Mouse (Mus musculus) midbrain, embryonic 11.5 days (tissue): ENCODE measurements around the gene Gtf2h5. TPM values are rescaled to one million over a fixed set of nuclear protein-coding genes. Genes with fewer than 3 reads are reported as not detected.

ENCODE experiments used
- ATAC-seq: fragments of 200-750 bp; cut with Nextera tagmentation; 2 replicates; pipeline ENCODE4 v1.8.0; 2017; ENCODE audit warnings: moderate TSS enrichment, moderate library complexity; ENCODE audit not compliant: low FRiP score
- DNase-seq: peaks from one replicate; pipeline ENCODE4 v3.0.0; 2015; ENCODE audit warnings: low spot score; ENCODE audit errors: missing footprints
- H3K27ac ChIP-seq: fragments of 300-500 bp; sonication (generic); 2 replicates; pipeline ENCODE4 v1.5.1; 2014; ENCODE audit warnings: low read depth, low read length
- H3K27me3 ChIP-seq: fragments of 300-500 bp; sonication (generic); 2 replicates; pipeline ENCODE4 v1.6.1; 2014; ENCODE audit warnings: mild to moderate bottlenecking, low read length, moderate library complexity, mixed read lengths; ENCODE audit not compliant: control insufficient read depth, insufficient read depth
- H3K36me3 ChIP-seq: fragments of 300-500 bp; sonication (generic); 2 replicates; pipeline ENCODE4 v1.6.1; 2014; ENCODE audit warnings: mild to moderate bottlenecking, low read length, moderate library complexity, mixed read lengths; ENCODE audit not compliant: control insufficient read depth, insufficient read depth
- H3K4me1 ChIP-seq: fragments of 300-500 bp; sonication (generic); 2 replicates; pipeline ENCODE4 v1.6.1; 2014; ENCODE audit warnings: low read length; ENCODE audit not compliant: control insufficient read depth, insufficient read depth
- H3K4me2 ChIP-seq: fragments of 300-500 bp; sonication (generic); 2 replicates; pipeline ENCODE4 v1.6.1; 2014; ENCODE audit warnings: mild to moderate bottlenecking, moderate library complexity
- H3K4me3 ChIP-seq: fragments of 300-500 bp; sonication (generic); 2 replicates; pipeline ENCODE4 v1.5.1; 2014; ENCODE audit warnings: low read depth, low read length
- H3K9ac ChIP-seq: fragments of 300-500 bp; sonication (generic); 2 replicates; pipeline ENCODE4 v1.6.1; 2014; ENCODE audit warnings: low read length
- H3K9me3 ChIP-seq: fragments of 300-500 bp; sonication (generic); 2 replicates; pipeline ENCODE4 v1.6.1; 2016; ENCODE audit warnings: low read length; ENCODE audit not compliant: control insufficient read depth
- WGBS: fragments of 180-500 bp; shearing (Covaris S2); extraction: QIAGEN DNeasy Blood & Tissue Kit; methylation state at CpG from one replicate; pipeline ENCODE4 v1.1.7; 2014; 5-methylcytosine and 5-hydroxymethylcytosine counted together
- polyA plus RNA-seq: library from polyadenylated mRNA; unstranded; fragments of >200 nt; fragmentation: Nextera tagmentation; extraction: Ambion mirVana; gene quantifications from 2 replicates; pipeline ENCODE4 v1.2.1, GENCODE M21; 2014

Gtf2h5 gene
- 169 and 171 TPM in 2 replicates for polyA plus RNA-seq

DNA sequence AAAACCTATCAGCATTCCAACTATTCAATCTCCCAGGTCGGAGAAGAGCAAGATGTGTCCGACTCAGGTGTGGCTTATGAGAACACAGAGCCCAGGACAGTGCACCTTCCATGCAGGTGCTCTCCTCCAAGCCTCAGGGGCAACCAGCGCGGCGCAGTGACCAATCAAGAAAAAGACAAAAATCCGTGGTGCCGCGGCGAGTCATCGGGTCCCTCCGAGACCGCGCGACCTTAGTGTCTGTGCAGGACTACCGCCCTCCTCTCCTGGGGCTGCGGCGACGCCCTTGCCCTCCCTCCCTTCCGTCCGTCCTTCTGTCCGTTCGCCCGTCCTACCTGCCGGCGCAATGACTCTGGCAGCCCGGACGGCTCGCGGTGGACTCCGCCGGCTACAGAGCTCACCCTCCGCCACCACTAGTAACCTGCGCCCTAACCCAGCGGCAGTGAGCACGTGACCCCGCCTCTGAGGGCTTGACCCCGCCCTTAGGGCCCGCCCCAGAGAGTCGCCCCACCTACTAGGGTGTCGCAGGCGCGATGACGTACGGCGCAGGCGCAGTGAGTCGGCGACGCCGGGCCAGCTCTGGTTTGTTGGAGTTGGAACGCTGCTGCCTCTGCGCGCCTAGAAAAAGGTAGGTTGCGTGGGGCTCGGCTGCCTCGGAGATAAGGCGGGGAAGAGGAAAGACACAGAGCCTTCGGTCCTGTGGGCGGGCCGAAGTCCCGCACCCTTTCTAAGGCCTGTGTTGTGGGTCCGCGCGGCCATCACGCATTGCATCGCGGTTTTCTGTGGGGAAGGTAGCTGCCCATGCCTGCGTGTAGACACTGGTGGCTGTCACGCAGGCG, at the start of gene Gtf2h5, which contains the start of gene Serac1:
TSS of gene Gtf2h5 (plus strand) at position 500 of the 836 bp plus-strand sequence.
TSS of gene Serac1 (minus strand) at position 455 of the 836 bp plus-strand sequence.
- WGBS, result under 1% methylated on average over 67 of the region's 70 CpGs
- Histone ChIP-seq H3K4me1 (peaks cover 3% of the 10 kb centered on the region; the same call in 1 of the 2 replicates), H3K9ac (peak within 1 kb of the TSS; percentile 84), H3K9me3 (no peaks in the 10 kb centered on the region), H3K4me2 (peak within 1 kb of the TSS; percentile 81), H3K27ac (peak within 1 kb of the TSS; percentile 73), H3K27me3 (no peaks in the 10 kb centered on the region), H3K4me3 (peak within 1 kb of the TSS; percentile 80), H3K36me3 (no peaks in the 10 kb centered on the region)
- peak; percentile 98 for ATAC-seq
- DNase-seq, result peak; percentile 100

- ATAC-seq (no peak), DNase-seq (no peak)
- Histone ChIP-seq H3K36me3 (no peaks in the 10 kb centered on the region), H3K27ac (no peak overlapping the region), H3K27me3 (no peaks in the 10 kb centered on the region), H3K4me3 (no peak overlapping the region), H3K9me3 (no peaks in the 10 kb centered on the region), H3K9ac (no peak overlapping the region), H3K4me1 (no peaks in the 10 kb centered on the region), H3K4me2 (no peak overlapping the region)
- 43% methylated on average over 8 of the region's 8 CpGs for WGBS
These were observed 43.9 kb upstream of the Gtf2h5 start for GRCm38 (mm10) chr17:6035661-6036060.

DNA sequence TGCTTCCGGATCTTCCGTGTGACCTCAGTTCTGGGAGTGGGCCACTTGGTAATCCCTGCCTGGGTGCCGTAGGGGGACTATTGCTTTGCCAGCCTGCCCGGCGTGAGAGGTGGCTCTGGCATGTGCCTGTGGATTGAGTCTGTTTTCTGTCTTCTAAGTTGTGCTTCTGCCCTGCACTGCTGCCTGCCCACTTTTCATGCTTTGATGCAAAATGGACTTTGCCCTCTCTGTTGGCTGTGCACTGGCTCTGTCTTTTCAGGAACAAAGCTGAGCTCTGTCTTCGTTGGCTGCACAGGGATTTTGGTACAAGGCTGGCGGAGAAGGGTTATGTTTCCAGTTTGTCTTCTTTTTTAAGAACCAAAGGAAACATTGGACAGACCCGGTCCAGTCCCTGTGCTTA, 43.1 kb upstream of the Gtf2h5 start:
- no peaks in the 10 kb centered on the region for H3K36me3 ChIP-seq
- ATAC-seq, result no peak
- no peak overlapping the region for H3K4me3 ChIP-seq
- H3K9ac ChIP-seq, result no peak overlapping the region
- no peaks in the 10 kb centered on the region for H3K4me1 ChIP-seq
- 88% methylated on average over 8 of the region's 8 CpGs for WGBS
- no peaks in the 10 kb centered on the region for H3K9me3 ChIP-seq
- no peak overlapping the region for H3K4me2 ChIP-seq
- no peak for DNase-seq
- no peaks in the 10 kb centered on the region for H3K27me3 ChIP-seq
- no peak overlapping the region for H3K27ac ChIP-seq

- H3K9ac ChIP-seq, result no peak overlapping the region
- ATAC-seq (no peak), DNase-seq (no peak)
- H3K27ac ChIP-seq, result no peak overlapping the region
- no peak overlapping the region for H3K4me2 ChIP-seq
- no peaks in the 10 kb centered on the region for H3K9me3 ChIP-seq
- no peaks in the 10 kb centered on the region for H3K4me1 ChIP-seq
- H3K36me3 ChIP-seq, result no peaks in the 10 kb centered on the region
- H3K27me3 ChIP-seq, result no peaks in the 10 kb centered on the region
- H3K4me3 ChIP-seq, result no peak overlapping the region
- WGBS, result 90% methylated on average over 11 of the region's 11 CpGs
These were observed 42.7 kb upstream of the Gtf2h5 start for GRCm38 (mm10) chr17:6036872-6037271.

DNA sequence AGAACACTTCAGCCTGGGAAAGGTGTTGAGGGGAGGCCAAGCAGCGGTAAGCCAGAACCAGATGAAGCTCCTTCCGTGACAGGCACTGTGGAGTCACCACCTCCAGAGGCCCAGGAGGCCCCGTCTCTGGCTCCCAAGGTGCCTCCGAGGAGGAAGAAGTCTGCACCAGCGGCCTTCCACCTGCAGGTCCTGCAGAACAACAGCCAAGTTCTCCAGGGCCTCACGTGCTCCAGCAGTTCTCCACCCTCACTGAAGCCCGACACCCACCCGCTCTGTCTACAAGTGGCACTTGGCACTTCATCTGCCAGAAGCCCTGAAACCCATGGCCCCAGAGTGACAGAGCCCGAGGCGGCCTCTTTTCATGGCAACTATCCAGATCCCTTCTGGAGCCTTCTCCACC, 42.1 kb upstream of the Gtf2h5 start:
- Histone ChIP-seq H3K27ac (no peak overlapping the region), H3K4me3 (no peak overlapping the region), H3K27me3 (no peaks in the 10 kb centered on the region), H3K36me3 (no peaks in the 10 kb centered on the region), H3K4me2 (no peak overlapping the region), H3K4me1 (no peaks in the 10 kb centered on the region), H3K9ac (no peak overlapping the region), H3K9me3 (no peaks in the 10 kb centered on the region)
- no peak for ATAC-seq
- WGBS, result 89% methylated on average over 10 of the region's 10 CpGs
- no peak for DNase-seq

DNA sequence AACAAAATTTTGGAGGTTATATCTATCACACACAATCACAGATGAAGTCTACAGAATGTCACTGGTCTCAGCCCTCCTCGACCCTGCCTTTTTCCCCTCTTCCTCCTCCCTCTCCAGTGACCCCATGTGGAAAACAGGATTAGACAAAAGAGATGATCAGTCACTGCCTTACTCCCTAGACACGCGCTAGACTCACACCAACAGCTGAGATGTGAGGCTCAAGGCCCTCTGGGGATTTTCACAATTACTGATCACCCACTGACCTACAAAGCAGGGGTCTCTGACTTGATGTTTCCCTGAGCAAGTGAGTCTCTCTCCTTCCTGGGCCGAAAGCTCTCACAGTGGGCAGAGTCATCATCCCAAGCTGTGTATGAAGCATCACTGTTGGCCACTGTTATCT, 26.8 kb upstream of the Gtf2h5 start:
- no peaks in the 10 kb centered on the region for H3K27me3 ChIP-seq
- no peak overlapping the region for H3K9ac ChIP-seq
- no peak overlapping the region for H3K4me3 ChIP-seq
- DNase-seq (no peak), ATAC-seq (no peak)
- no peaks in the 10 kb centered on the region for H3K36me3 ChIP-seq
- no peak overlapping the region for H3K27ac ChIP-seq
- H3K9me3 ChIP-seq, result no peaks in the 10 kb centered on the region
- WGBS, result 49% methylated on average over 4 of the region's 4 CpGs
- H3K4me1 ChIP-seq, result no peaks in the 10 kb centered on the region
- H3K4me2 ChIP-seq, result no peak overlapping the region

- WGBS, result 19% methylated on average over 5 of the region's 5 CpGs
- no peak overlapping the region for H3K4me2 ChIP-seq
- peak; percentile 94 for DNase-seq
- no peaks in the 10 kb centered on the region for H3K4me1 ChIP-seq
- H3K9ac ChIP-seq, result no peak overlapping the region
- H3K36me3 ChIP-seq, result no peaks in the 10 kb centered on the region
- no peak overlapping the region for H3K4me3 ChIP-seq
- no peak for ATAC-seq
- no peaks in the 10 kb centered on the region for H3K9me3 ChIP-seq
- H3K27me3 ChIP-seq, result no peaks in the 10 kb centered on the region
- no peak overlapping the region for H3K27ac ChIP-seq
These were observed 24.6 kb upstream of the Gtf2h5 start for GRCm38 (mm10) chr17:6054934-6055355.

DNA sequence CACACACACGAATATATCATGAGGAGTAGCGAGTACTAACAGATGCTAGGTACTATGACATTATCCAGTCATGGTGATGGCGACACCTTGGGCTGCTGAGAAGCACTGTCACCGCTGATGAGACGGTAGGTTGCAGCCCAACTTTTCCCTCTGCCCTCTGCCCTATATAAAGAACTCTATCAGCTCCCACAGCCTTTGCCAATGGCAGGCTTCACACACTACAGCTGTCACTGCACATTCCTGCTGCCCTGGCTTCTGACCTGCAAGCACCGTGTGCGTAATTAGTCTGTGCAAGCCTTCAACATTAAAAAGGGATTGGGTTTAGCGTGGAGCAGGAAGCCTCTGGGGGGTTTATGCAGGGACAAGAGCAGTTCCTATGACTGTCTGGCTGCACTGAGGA, 16.8 kb upstream of the Gtf2h5 start:
- Histone ChIP-seq H3K9me3 (no peaks in the 10 kb centered on the region), H3K4me1 (no peaks in the 10 kb centered on the region), H3K27me3 (no peaks in the 10 kb centered on the region), H3K27ac (no peak overlapping the region), H3K4me3 (no peak overlapping the region), H3K9ac (no peak overlapping the region), H3K4me2 (no peak overlapping the region), H3K36me3 (no peaks in the 10 kb centered on the region)
- ATAC-seq (no peak), DNase-seq (no peak)
- WGBS, result 86% methylated on average over 8 of the region's 8 CpGs

DNA sequence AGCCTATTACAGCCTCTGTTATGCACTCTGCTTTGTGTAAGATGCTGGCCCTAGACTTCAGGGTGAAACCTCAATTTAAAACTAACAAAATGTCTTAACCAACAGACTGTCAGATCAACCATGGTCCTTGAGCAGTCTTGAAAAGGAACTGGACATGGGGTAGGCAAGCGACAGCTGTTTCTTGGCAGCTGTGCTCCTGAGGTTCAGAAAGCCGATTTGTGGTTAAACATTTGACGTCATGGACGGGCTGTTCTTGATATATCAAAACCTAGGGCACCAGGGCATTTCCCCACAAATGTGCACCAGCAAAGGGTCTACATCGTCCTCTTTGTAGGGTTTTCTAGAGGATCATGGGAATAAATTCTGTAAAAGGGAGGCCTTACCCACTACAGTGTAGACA, 16.1 kb upstream of the Gtf2h5 start:
- H3K4me3 ChIP-seq, result no peak overlapping the region
- no peaks in the 10 kb centered on the region for H3K36me3 ChIP-seq
- no peak for DNase-seq
- no peak overlapping the region for H3K27ac ChIP-seq
- H3K27me3 ChIP-seq, result no peaks in the 10 kb centered on the region
- no peak overlapping the region for H3K9ac ChIP-seq
- no peaks in the 10 kb centered on the region for H3K9me3 ChIP-seq
- 96% methylated on average over 5 of the region's 5 CpGs for whole genome bisulfite sequencing
- no peak for ATAC-seq
- no peak overlapping the region for H3K4me2 ChIP-seq
- no peaks in the 10 kb centered on the region for H3K4me1 ChIP-seq
